Mouse (Mus musculus) kidney, adult 9 months (tissue): ENCODE results near the gene Senp2.

Experiments used
- DNase-seq: peaks from one replicate; pipeline ENCODE4 v3.0.0; 2022

Senp2 gene

GRCm38 (mm10) chr16:22027474-22027873, 18.2 kb downstream of the Senp2 start:
- DNase-seq = no peak

- no peak for DNase-seq
Observed at GRCm38 (mm10) chr16:22038554-22038953, 29.3 kb downstream of the Senp2 start.

- DNase-seq = no peak
Observed at GRCm38 (mm10) chr16:22039978-22040377, 30.7 kb downstream of the Senp2 start.

- no peak for DNase-seq
Observed at GRCm38 (mm10) chr16:22043830-22044229, 34.5 kb downstream of the Senp2 start.

- DNase-seq = no peak
Observed at GRCm38 (mm10) chr16:22045930-22046329, 36.6 kb downstream of the Senp2 start.

GRCm38 (mm10) chr16:22046739-22047366, 37.6 kb downstream of the Senp2 start:
- no peak for DNase-seq

- DNase-seq = no peak
Observed at GRCm38 (mm10) chr16:22053411-22053810, 44.1 kb downstream of the Senp2 start.

GRCm38 (mm10) chr16:22057498-22057897, 48.2 kb downstream of the Senp2 start:
- no peak for DNase-seq

- DNase-seq = no peak
Observed at GRCm38 (mm10) chr16:22058871-22059270, 49.6 kb downstream of the Senp2 start.

GRCm38 (mm10) chr16:22060416-22060815, 51.1 kb downstream of the Senp2 start:
- no peak for DNase-seq

- DNase-seq = no peak
Observed at GRCm38 (mm10) chr16:22061555-22062160, 52.4 kb downstream of the Senp2 start.

GRCm38 (mm10) chr16:22062284-22062683, 53.0 kb downstream of the Senp2 start:
- no peak for DNase-seq

GRCm38 (mm10) chr16:22065536-22065935, 56.3 kb downstream of the Senp2 start:
- no peak for DNase-seq

GRCm38 (mm10) chr16:22067406-22067805, 58.1 kb downstream of the Senp2 start:
- DNase-seq = peak; percentile 48

- no peak for DNase-seq
Observed at GRCm38 (mm10) chr16:22071361-22071760, 62.1 kb downstream of the Senp2 start.

GRCm38 (mm10) chr16:22075067-22075466, 65.8 kb downstream of the Senp2 start:
- DNase-seq = no peak

- DNase-seq = no peak
Observed at GRCm38 (mm10) chr16:22075829-22076619, 66.7 kb downstream of the Senp2 start.

GRCm38 (mm10) chr16:22076620-22076941, 67.3 kb downstream of the Senp2 start:
- DNase-seq = no peak

- DNase-seq = no peak
Observed at GRCm38 (mm10) chr16:22080125-22080710, 70.9 kb downstream of the Senp2 start.

- DNase-seq = no peak
Observed at GRCm38 (mm10) chr16:22085411-22085810, 76.1 kb downstream of the Senp2 start.

- DNase-seq = no peak
Observed at GRCm38 (mm10) chr16:22091255-22091783, 82.0 kb downstream of the Senp2 start.

GRCm38 (mm10) chr16:22095751-22096150, 86.5 kb downstream of the Senp2 start:
- DNase-seq = no peak

GRCm38 (mm10) chr16:22097659-22098058, 88.4 kb downstream of the Senp2 start:
- DNase-seq = no peak
